Mouse (Mus musculus) stomach, embryonic 14.5 days (tissue): ENCODE measurements around the gene Ppp1cc. TPM values are rescaled to one million over a fixed set of nuclear protein-coding genes. Genes with fewer than 3 reads are reported as not detected.
A peak's percentile ranks its signal among the peaks of the same experiment; 100 is the strongest.
"Not testable (repeated sequence)": the region's sequence is repeated elsewhere in the genome, so short reads cannot be mapped to it uniquely, and the experiment has no call there.

Source experiments
- ATAC-seq: fragments of 200-750 bp; cut with Nextera tagmentation; 2 replicates; pipeline ENCODE4 v1.8.0; 2017; ENCODE audit warnings: low read depth, moderate TSS enrichment; ENCODE audit not compliant: insufficient number of reproducible peaks, insufficient read depth, low FRiP score
- H3K27ac ChIP-seq: fragments of 300-500 bp; sonication (generic); 2 replicates; pipeline ENCODE4 v1.5.1; 2014; ENCODE audit warnings: mild to moderate bottlenecking, low read length, moderate library complexity, mixed read lengths
- H3K27me3 ChIP-seq: fragments of 300-500 bp; sonication (generic); 2 replicates; pipeline ENCODE4 v1.6.1; 2014; ENCODE audit warnings: low read length, control low read depth, mixed read lengths; ENCODE audit not compliant: control insufficient read depth, insufficient read depth
- H3K36me3 ChIP-seq: fragments of 300-500 bp; sonication (generic); 2 replicates; pipeline ENCODE4 v1.6.1; 2014; ENCODE audit warnings: mild to moderate bottlenecking, control low read depth, low read length, moderate library complexity, mixed read lengths; ENCODE audit not compliant: control insufficient read depth, insufficient read depth
- H3K4me1 ChIP-seq: fragments of 300-500 bp; sonication (generic); 2 replicates; pipeline ENCODE4 v1.6.1; 2014; ENCODE audit warnings: low read length, control low read depth, mixed read lengths; ENCODE audit not compliant: control insufficient read depth, insufficient read depth
- H3K4me2 ChIP-seq: fragments of 300-500 bp; sonication (generic); replicated peaks from 2 replicates; pipeline ENCODE4 v1.6.1; 2014; ENCODE audit warnings: low read depth, low read length, control low read depth
- H3K4me3 ChIP-seq: fragments of 300-500 bp; sonication (generic); 2 replicates; pipeline ENCODE4 v1.5.1; 2014; ENCODE audit warnings: low read depth, low read length, control low read depth
- H3K9ac ChIP-seq: fragments of 300-500 bp; sonication (generic); replicated peaks from 2 replicates; pipeline ENCODE4 v1.6.1; 2014; ENCODE audit warnings: low read depth, mild to moderate bottlenecking, control low read depth, low read length, moderate library complexity, mixed read lengths
- H3K9me3 ChIP-seq: fragments of 300-500 bp; sonication (generic); 2 replicates; pipeline ENCODE4 v1.6.1; 2016; ENCODE audit warnings: low read depth, low read length, control low read depth; ENCODE audit not compliant: control insufficient read depth
- WGBS: fragments of 180-500 bp; shearing (Covaris S2); extraction: QIAGEN DNeasy Blood & Tissue Kit; methylation state at CpG from one replicate; pipeline ENCODE4 v1.1.7; 2014; 5-methylcytosine and 5-hydroxymethylcytosine counted together
- polyA plus RNA-seq: library from polyadenylated mRNA; unstranded; fragments of >200 nt; fragmentation: Nextera tagmentation; extraction: Ambion mirVana; gene quantifications from 2 replicates; pipeline ENCODE4 v1.2.1, GENCODE M21; 2014

Gene Ppp1cc
- polyA plus RNA-seq, 1 experiment from 2014 or later: 234 TPM

DNA sequence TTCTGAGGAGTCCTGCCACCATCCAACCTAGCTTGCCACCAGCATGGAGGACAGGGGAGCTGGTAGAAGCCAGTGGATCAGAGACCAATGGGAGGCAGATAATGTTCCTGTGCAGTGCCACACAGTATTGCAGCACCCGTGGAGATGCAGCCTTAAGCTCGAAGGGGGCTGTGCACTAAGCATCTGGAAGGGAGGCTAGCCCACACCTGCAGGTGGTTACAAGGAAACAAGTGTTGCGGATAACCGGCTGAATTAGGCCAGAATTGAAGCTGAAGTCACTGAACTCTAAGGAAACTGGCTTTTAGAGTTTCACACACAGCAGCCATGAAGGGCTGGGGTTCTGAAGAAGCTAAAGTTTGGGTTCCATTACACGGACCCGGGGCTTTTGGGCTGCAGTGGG is 50.8 kb downstream of the Ppp1cc start:
- Histone ChIP-seq H3K27ac (peak overlapping the region; percentile 44; the same call in 1 of the 2 replicates), H3K4me3 (no peak overlapping the region), H3K9me3 (no peaks in the 10 kb centered on the region), H3K36me3 (no peaks in the 10 kb centered on the region), H3K4me1 (peaks cover 13% of the 10 kb centered on the region; the same call in 1 of the 2 replicates), H3K27me3 (no peaks in the 10 kb centered on the region), H3K4me2 (peak overlapping the region; percentile 64), H3K9ac (no peak overlapping the region)
- no peak for ATAC-seq
- 53% methylated on average over 6 of the region's 6 CpGs for WGBS

DNA sequence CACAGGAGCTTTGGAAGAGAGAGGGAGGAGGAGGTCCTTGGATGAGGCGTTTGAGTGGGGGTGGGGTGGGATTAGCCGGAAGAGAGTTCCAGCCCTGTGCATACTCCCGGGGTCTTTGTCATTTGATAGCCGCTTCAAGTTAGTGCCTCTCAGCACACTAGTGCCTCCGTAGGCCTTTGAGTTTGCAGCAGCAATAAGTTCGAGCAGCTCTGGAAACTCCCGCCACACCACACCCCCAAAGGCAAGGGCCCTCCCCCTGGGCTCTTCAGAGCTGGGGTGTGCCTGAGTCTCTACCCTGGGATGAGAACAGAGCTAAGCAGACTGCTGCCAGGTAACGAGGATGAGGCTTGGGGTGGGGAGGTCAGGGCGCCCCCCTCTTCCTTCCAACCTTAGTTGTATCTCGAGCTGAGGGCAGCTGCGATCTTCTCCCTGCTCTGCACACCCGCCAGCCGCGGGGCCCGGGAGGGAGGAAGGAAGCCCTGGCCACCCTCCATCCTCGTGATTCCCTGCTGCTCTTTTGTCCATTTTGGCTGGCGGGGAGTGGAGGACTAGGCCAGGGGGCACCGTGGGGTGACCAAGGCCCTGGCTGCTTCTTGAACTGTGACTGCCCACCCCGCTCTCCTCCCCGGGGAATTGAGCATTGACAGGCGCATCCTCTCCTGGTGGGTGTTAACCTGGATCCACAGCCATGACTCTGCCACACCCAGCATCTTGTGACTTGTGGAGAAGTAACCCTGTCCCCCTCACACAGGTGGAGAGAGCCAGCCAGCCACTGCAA is 51.7 kb downstream of the Ppp1cc start:
- WGBS: 4% methylated on average over 21 of the region's 21 CpGs
- Histone ChIP-seq H3K9ac (peak overlapping the region; percentile 40; the same call in 1 of the 2 replicates), H3K9me3 (no peaks in the 10 kb centered on the region), H3K27me3 (no peaks in the 10 kb centered on the region), H3K36me3 (no peaks in the 10 kb centered on the region), H3K4me1 (peaks cover 13% of the 10 kb centered on the region; the same call in 1 of the 2 replicates), H3K4me2 (peak overlapping the region; percentile 64), H3K27ac (peak overlapping the region; percentile 44), H3K4me3 (peak overlapping the region; percentile 31)
- peak; percentile 88 for ATAC-seq

DNA sequence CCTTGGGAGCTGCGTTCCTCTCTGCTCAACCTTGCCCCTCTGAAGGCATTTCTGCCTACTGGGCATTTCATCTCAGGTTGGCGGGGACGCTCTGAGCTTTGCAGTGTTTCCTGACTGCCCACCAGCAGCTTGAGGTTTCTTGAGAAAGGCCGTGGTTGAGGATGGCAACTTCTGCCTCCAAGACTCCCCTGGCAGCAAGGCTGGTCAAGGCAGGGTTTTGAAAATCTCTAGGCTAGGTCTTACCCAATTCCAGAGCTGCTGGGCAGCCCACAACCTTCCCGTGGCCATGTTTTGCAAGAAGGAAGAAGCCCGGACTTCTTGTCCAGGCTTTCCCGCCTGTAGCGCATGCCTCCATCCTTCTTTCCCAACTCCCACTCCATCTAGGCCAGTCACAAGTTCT is 52.8 kb downstream of the Ppp1cc start:
- no peak overlapping the region for H3K4me2 ChIP-seq
- peaks cover 13% of the 10 kb centered on the region; the same call in 1 of the 2 replicates for H3K4me1 ChIP-seq
- H3K9me3 ChIP-seq: no peaks in the 10 kb centered on the region
- H3K9ac ChIP-seq: no peak overlapping the region
- H3K4me3 ChIP-seq: no peak overlapping the region
- H3K36me3 ChIP-seq: no peaks in the 10 kb centered on the region
- ATAC-seq: no peak
- WGBS: 92% methylated on average over 8 of the region's 8 CpGs
- H3K27me3 ChIP-seq: no peaks in the 10 kb centered on the region
- H3K27ac ChIP-seq: no peak overlapping the region

DNA sequence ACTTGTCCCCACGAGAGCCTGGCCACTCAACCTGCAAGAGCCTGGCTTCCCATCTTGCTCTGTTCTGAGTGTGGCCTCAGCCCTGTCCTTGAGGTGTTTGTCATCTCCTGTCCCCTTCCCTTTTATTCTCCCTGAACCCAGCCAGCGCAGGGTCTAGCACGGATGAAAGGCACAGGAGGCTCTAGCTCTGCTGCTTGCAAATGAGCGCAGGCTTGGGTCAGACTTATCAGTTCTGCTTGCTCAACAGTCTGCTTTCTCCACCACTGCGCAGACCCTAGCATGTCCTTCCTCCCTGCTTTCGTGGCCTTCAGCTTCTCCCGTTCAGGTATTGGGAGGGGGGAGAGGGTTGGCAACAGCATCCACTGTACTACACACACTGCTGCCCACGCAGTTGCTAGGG is 54.0 kb downstream of the Ppp1cc start:
- peaks cover 13% of the 10 kb centered on the region; the same call in 1 of the 2 replicates for H3K4me1 ChIP-seq
- no peak for ATAC-seq
- 82% methylated on average over 8 of the region's 8 CpGs for WGBS
- no peak overlapping the region for H3K27ac ChIP-seq
- H3K9me3 ChIP-seq: no peaks in the 10 kb centered on the region
- H3K9ac ChIP-seq: no peak overlapping the region
- H3K4me2 ChIP-seq: no peak overlapping the region
- H3K36me3 ChIP-seq: no peaks in the 10 kb centered on the region
- H3K4me3 ChIP-seq: no peak overlapping the region
- H3K27me3 ChIP-seq: no peaks in the 10 kb centered on the region

DNA sequence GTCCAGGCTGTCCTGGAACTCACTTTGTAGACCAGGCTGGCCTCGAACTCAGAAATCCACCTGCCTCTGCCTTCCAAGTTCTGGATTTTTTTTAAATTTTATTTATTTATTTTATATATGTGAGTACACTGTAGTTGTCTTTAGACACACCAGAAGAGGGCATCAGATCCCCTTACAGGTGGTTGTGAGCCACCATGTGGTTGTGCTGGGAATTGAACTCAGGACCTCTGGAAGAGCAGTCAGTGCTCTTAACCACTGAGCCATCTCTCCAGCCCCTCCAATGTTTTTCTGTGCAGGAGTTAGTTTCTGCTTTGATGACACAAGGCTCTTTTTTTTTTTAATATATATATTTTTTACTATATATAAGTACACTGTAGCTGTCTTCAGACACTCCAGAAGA is 54.7 kb downstream of the Ppp1cc start:
- H3K4me3 ChIP-seq, H3K36me3 ChIP-seq, H3K4me2 ChIP-seq, H3K9ac ChIP-seq, H3K27ac ChIP-seq, H3K27me3 ChIP-seq, ATAC-seq, H3K9me3 ChIP-seq: not testable (repeated sequence)
- H3K4me1 ChIP-seq: peaks cover 13% of the 10 kb centered on the region; the same call in 1 of the 2 replicates
- whole genome bisulfite sequencing: 94% methylated on average over 1 of the region's 1 CpGs

DNA sequence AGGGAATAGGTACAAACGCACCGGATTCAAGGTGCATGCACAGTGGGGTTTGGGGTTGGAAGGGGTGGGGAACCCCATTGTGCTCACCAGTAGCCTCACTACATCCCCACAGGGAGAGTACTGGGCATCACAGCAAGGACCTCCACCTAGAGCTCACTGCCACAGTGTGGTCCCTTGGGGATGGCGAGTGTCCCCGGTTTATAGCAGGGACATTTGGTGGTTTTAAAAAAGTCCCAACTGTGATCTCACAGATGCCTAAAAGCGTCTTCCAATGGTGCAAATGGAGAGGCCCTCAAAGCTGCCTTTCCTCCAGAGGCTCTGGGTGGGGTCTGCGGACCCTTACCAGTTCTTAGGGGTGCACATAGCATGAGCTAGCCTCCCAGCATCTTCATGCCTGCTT is 55.8 kb downstream of the Ppp1cc start:
- 88% methylated on average over 6 of the region's 6 CpGs for WGBS
- Histone ChIP-seq H3K9ac (no peak overlapping the region), H3K4me2 (no peak overlapping the region), H3K4me1 (peaks cover 11% of the 10 kb centered on the region; the same call in 1 of the 2 replicates), H3K27ac (no peak overlapping the region), H3K4me3 (no peak overlapping the region), H3K27me3 (no peaks in the 10 kb centered on the region), H3K9me3 (no peaks in the 10 kb centered on the region), H3K36me3 (no peaks in the 10 kb centered on the region)
- no peak for ATAC-seq

DNA sequence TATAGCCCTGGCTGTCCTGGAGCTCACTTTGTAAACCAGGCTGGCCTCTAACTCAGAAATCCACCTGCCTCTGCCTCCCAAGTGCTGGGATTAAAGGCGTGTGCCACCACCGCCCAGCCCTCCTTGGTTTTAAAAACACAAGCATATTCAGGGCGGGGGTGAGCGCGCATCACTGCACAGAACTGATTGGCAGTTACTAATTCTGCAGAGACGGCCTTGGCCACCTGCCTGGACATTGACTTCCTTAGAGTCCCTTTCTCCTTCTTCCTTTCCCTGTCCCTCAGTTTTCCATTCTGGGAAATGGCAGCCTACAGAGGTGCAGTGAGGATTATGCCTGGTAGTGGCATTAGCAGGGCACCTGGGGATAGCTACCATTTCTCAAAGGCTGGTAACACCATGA is 59.6 kb downstream of the Ppp1cc start:
- Histone ChIP-seq H3K36me3 (no peaks in the 10 kb centered on the region), H3K27ac (no peak overlapping the region), H3K9ac (no peak overlapping the region), H3K4me3 (no peak overlapping the region), H3K27me3 (no peaks in the 10 kb centered on the region), H3K9me3 (no peaks in the 10 kb centered on the region), H3K4me1 (0 out of 2 replicates have a peak, but pooled peaks cover 3% of the 10 kb centered on the region), H3K4me2 (no peak overlapping the region)
- 92% methylated on average over 6 of the region's 6 CpGs for WGBS
- no peak for ATAC-seq

DNA sequence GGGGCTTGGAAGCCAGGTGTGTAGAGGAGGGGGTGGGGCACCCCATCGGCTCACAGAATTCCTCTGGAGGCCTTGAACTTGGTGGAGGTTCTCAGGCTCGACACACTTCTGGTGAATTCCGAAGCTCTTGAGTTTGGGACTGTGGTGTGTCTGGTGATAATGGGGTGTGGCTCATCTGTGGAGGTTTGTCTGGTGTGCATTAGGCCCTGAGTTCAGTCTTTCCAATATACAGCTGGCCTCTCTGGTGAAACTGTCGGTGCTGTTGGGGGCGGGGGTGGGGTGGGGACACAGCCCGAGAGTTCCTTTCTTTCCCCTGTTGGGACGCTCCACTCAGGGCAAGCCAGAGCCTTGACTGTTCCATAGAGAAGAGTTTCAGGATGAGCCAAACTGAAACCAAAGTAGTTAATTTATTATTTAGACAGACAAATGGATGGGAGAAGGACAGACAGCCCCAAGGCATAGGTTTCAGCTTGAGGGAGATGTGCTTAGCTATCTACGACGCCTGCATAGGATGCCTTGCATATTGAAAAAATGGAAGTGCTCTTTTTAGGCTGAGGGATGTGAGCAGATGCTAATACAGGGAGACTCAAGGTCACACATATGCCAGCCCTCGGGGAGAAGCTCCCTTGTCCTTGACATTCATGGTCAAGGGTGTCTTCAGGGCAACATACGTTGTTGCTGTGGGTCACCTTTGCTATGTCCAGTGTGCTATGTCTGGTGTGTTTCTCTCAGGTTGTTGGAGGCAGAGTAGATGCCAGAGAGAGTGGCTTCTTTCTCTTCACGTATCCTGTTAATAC is 60.2 kb downstream of the Ppp1cc start:
- Histone ChIP-seq H3K36me3 (no peaks in the 10 kb centered on the region), H3K4me1 (0 out of 2 replicates have a peak, but pooled peaks cover 3% of the 10 kb centered on the region), H3K9ac (no peak overlapping the region), H3K27ac (no peak overlapping the region), H3K27me3 (no peaks in the 10 kb centered on the region), H3K4me2 (no peak overlapping the region), H3K9me3 (no peaks in the 10 kb centered on the region), H3K4me3 (no peak overlapping the region)
- no peak for ATAC-seq
- 82% methylated on average over 12 of the region's 12 CpGs for WGBS
